Mouse (Mus musculus) heart, adult 18-20 months (tissue): Measurements from ENCODE around the gene Rbp3. TPM values are rescaled to one million over a fixed set of nuclear protein-coding genes. Genes with fewer than 3 reads are reported as not detected.

Experiments
- DNase-seq, 2 experiments: peaks; one replicate each; pipeline ENCODE4 v3.0.0; 2021 to 2022; ENCODE audit warnings: mixed read lengths in 1 of 2
- total RNA-seq, 2 experiments: library from RNA; stranded (reverse); gene quantifications; 2 replicates each; pipeline ENCODE4 v1.2.3; 2021

Gene Rbp3
- total RNA-seq, 2 experiments from 2014 or later, result not detected

- DNase-seq, result no peak
Observed at GRCm38 (mm10) chr14:33974752-33975151, 20.9 kb downstream of the Rbp3 start.

- no peak for DNase-seq
Observed at GRCm38 (mm10) chr14:33977748-33978147, 23.9 kb downstream of the Rbp3 start.

- no peak for DNase-seq
Observed at GRCm38 (mm10) chr14:33978604-33979059, 24.8 kb downstream of the Rbp3 start, which contains the start of gene Zfp488. Gene Zfp488 (minus strand): TSS chr14:33978764.

GRCm38 (mm10) chr14:33989201-33989600 is 35.4 kb downstream of the Rbp3 start:
- DNase-seq, result no peak

GRCm38 (mm10) chr14:33991971-33992370 is 38.2 kb downstream of the Rbp3 start:
- DNase-seq, result no peak

- no peak for DNase-seq
Observed at GRCm38 (mm10) chr14:33993051-33993450, 39.2 kb downstream of the Rbp3 start.

- DNase-seq, result no peak
Observed at GRCm38 (mm10) chr14:33993521-33994289, 39.9 kb downstream of the Rbp3 start.

GRCm38 (mm10) chr14:33997427-33997826 is 43.6 kb downstream of the Rbp3 start:
- DNase-seq, result no peak

- no peak for DNase-seq
Observed at GRCm38 (mm10) chr14:34000076-34000475, 46.3 kb downstream of the Rbp3 start.

- DNase-seq, result no peak
Observed at GRCm38 (mm10) chr14:34001445-34001844, 47.6 kb downstream of the Rbp3 start.

GRCm38 (mm10) chr14:34002358-34002757 is 48.6 kb downstream of the Rbp3 start:
- no peak for DNase-seq

Other genes with a start within 250 kb of the Rbp3 start
- 1 to 10 TPM in 1 of 2 experiments, under 1 TPM in 1; 0.87 to 1.1 TPM for gene Gdf10, start 30.4 kb upstream of the Rbp3 start, total RNA-seq
- gene Gdf2, start 13.0 kb upstream of the Rbp3 start, total RNA-seq, result under 1 TPM; 0.07 to 0.18 TPM
- gene Zfp488, start 24.8 kb downstream of the Rbp3 start, total RNA-seq, result under 1 TPM in 1 of 2 experiments, not detected in 1; 0.05 TPM
- gene Gm30083, start 61.2 kb downstream of the Rbp3 start, total RNA-seq, result not detected
- gene Gm5460, start 62.8 kb downstream of the Rbp3 start, total RNA-seq, result not detected
- not detected for gene Antxrl, start 98.7 kb downstream of the Rbp3 start, total RNA-seq
- gene Anxa8, start 132.0 kb downstream of the Rbp3 start, total RNA-seq, result 1 to 10 TPM; 1.8 to 5.4 TPM
- not detected for gene A630023A22Rik, start 148.8 kb downstream of the Rbp3 start, total RNA-seq
- under 1 TPM; 0.07 to 0.13 TPM for gene Npy4r, start 198.5 kb downstream of the Rbp3 start, total RNA-seq
- gene Gprin2, start 247.7 kb downstream of the Rbp3 start, total RNA-seq, result under 1 TPM; 0.13 to 0.25 TPM